In the genomic region with DNA sequence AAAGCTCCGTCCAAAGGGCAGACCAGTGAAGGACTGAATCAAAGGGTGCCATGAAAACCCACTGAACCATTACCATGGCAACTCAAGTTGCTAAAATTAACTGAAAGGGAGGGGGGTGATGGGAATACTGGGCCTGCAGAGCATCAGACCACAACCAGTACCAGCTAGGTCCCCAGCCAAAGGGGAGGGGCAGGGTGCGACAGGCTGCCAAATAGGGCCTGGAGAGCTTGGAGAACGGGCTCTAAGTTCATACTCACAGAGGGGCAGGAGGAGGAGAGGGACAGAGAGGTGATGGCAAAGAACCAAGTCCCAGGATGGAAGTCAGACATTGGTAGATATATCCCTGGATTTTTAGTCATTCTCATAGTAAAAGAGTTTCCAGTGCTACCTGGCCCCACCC, we compare ENCODE assay signal across 35 mouse cellular contexts.
DNase-seq lines count a peak whose midpoint lies in the region; ATAC-seq lines count a peak whose summit lies in the region.
"Had no signal": no experiment of that assay in that cellular context is flagged by ENCODE, and none has a peak within 500 bp of the region (broad histone marks: within the 10 kb centered on the region; RNA-seq: fewer than 3 reads in every experiment).

No protein-coding gene starts in this region.

- no peak overlapping the region for H3K4me2 ChIP-seq in hindbrain, embryonic 16.5 days (ENCODE audit: low read length)
- no peak overlapping the region for H3K4me2 ChIP-seq in hindbrain, embryonic 14.5 days (replicated peaks)
- H3K4me2 ChIP-seq in kidney, embryonic 16.5 days (replicated peaks; ENCODE audit: low read depth, low read length) = no peak overlapping the region
- H3K4me2 ChIP-seq: embryonic facial prominence, embryonic 13.5 days; forebrain, embryonic 12.5 days; heart, embryonic 12.5 days; intestine, embryonic 15.5 days; limb, embryonic 13.5 days; liver, embryonic 12.5 days; stomach, embryonic 15.5 days had no signal

- peaks cover 17% of the 10 kb centered on the region for H3K4me1 ChIP-seq in hindbrain, embryonic 16.5 days (ENCODE audit: control insufficient read depth, insufficient read depth, low read depth, low read length)
- H3K4me1 ChIP-seq in hindbrain, embryonic 14.5 days (replicated peaks; ENCODE audit: control insufficient read depth, insufficient read depth, low read length) = peaks cover 53% of the 10 kb centered on the region
- peaks cover 43% of the 10 kb centered on the region for H3K4me1 ChIP-seq in kidney, embryonic 16.5 days (ENCODE audit: insufficient read depth, low read length)

- no peaks in the 10 kb centered on the region for H3K9me3 ChIP-seq in hindbrain, embryonic 16.5 days (ENCODE audit: control insufficient read depth, low read length)
- no peaks in the 10 kb centered on the region for H3K9me3 ChIP-seq in hindbrain, embryonic 14.5 days (ENCODE audit: control insufficient read depth, low read length)
- H3K9me3 ChIP-seq in kidney, embryonic 16.5 days (ENCODE audit: low read length) = no peaks in the 10 kb centered on the region
- H3K9me3 ChIP-seq: embryonic facial prominence, embryonic 13.5 days; forebrain, embryonic 12.5 days; heart, embryonic 12.5 days; intestine, embryonic 15.5 days; limb, embryonic 13.5 days; liver, embryonic 12.5 days; midbrain, embryonic 10.5 days; stomach, embryonic 15.5 days had no signal

- H3K27ac ChIP-seq in hindbrain, embryonic 16.5 days (ENCODE audit: low read depth, low read length) = no peak overlapping the region
- no peak overlapping the region for H3K27ac ChIP-seq in hindbrain, embryonic 14.5 days
- H3K27ac ChIP-seq in kidney, embryonic 16.5 days (ENCODE audit: low read length) = no peak overlapping the region
- H3K27ac ChIP-seq: heart, adult 2 months; hindbrain, postnatal 0 days; intestine, embryonic 15.5 days; layer of hippocampus, adult 2 months; left cerebral cortex, adult 2 months; limb, embryonic 13.5 days; liver, embryonic 12.5 days; stomach, embryonic 15.5 days had no signal

- no peaks in the 10 kb centered on the region for H3K27me3 ChIP-seq in hindbrain, embryonic 16.5 days (replicated peaks; ENCODE audit: control insufficient read depth, insufficient read depth, low read length)
- H3K27me3 ChIP-seq in hindbrain, embryonic 14.5 days (ENCODE audit: control insufficient read depth, insufficient read depth, low read length) = no peaks in the 10 kb centered on the region
- no peaks in the 10 kb centered on the region for H3K27me3 ChIP-seq in kidney, embryonic 16.5 days (ENCODE audit: insufficient read depth, low read length)
- H3K27me3 ChIP-seq: CH12.LX; embryonic facial prominence, embryonic 13.5 days; forebrain, embryonic 12.5 days; heart, embryonic 12.5 days; intestine, embryonic 15.5 days; limb, embryonic 13.5 days; liver, embryonic 12.5 days; stomach, embryonic 15.5 days had no signal

- no peak overlapping the region for H3K9ac ChIP-seq in hindbrain, embryonic 16.5 days (ENCODE audit: low read depth, low read length)
- H3K9ac ChIP-seq in hindbrain, embryonic 14.5 days = no peak overlapping the region
- no peak overlapping the region for H3K9ac ChIP-seq in kidney, embryonic 16.5 days (replicated peaks; ENCODE audit: low read length)
- H3K9ac ChIP-seq: embryonic facial prominence, embryonic 13.5 days; forebrain, embryonic 12.5 days; heart, embryonic 12.5 days; intestine, embryonic 15.5 days; limb, embryonic 13.5 days; liver, embryonic 12.5 days; liver, postnatal 0 days; stomach, embryonic 15.5 days had no signal

- ATAC-seq in hindbrain, embryonic 16.5 days = peak; percentile 19; the same call in 1 of the 2 replicates
- no peak for ATAC-seq in hindbrain, embryonic 14.5 days (ENCODE audit: low FRiP score)
- ATAC-seq in kidney, embryonic 16.5 days (ENCODE audit: low FRiP score, low TSS enrichment) = no peak
- ATAC-seq: activated CD4-positive, CD25-positive, alpha-beta regulatory T cell, adult 4 months; hindbrain, postnatal 0 days; intestine, embryonic 15.5 days; liver, embryonic 12.5 days; liver, postnatal 0 days had no signal

- H3K4me3 ChIP-seq in hindbrain, embryonic 16.5 days (ENCODE audit: low read length) = no peak overlapping the region
- H3K4me3 ChIP-seq in hindbrain, embryonic 14.5 days (replicated peaks; ENCODE audit: low read length) = no peak overlapping the region
- H3K4me3 ChIP-seq in kidney, embryonic 16.5 days (ENCODE audit: low read length) = no peak overlapping the region
- H3K4me3 ChIP-seq: embryonic facial prominence, embryonic 13.5 days; forebrain, embryonic 12.5 days; heart, adult 2 months; heart, embryonic 12.5 days; intestine, embryonic 15.5 days; layer of hippocampus, adult 2 months; left cerebral cortex, adult 2 months; limb, embryonic 13.5 days; liver, embryonic 12.5 days; midbrain, embryonic 10.5 days; stomach, embryonic 15.5 days had no signal

- no peaks in the 10 kb centered on the region for H3K36me3 ChIP-seq in hindbrain, embryonic 16.5 days (ENCODE audit: control insufficient read depth, insufficient read depth, low read length)
- H3K36me3 ChIP-seq in hindbrain, embryonic 14.5 days (replicated peaks; ENCODE audit: control insufficient read depth, insufficient read depth) = no peaks in the 10 kb centered on the region
- H3K36me3 ChIP-seq in kidney, embryonic 16.5 days (ENCODE audit: insufficient read depth, low read length) = no peaks in the 10 kb centered on the region
- H3K36me3 ChIP-seq: embryonic facial prominence, embryonic 13.5 days; forebrain, embryonic 12.5 days; heart, embryonic 12.5 days; intestine, embryonic 15.5 days; limb, embryonic 13.5 days; liver, embryonic 12.5 days; midbrain, embryonic 10.5 days; stomach, embryonic 15.5 days had no signal

- DNase-seq in cerebellum, postnatal 10 days = peak; percentile 30 to 55
- DNase-seq in cerebellum, adult 11-12 months = no peak
- no peak for DNase-seq in hindbrain, embryonic 14.5 days (ENCODE audit: low spot score)
- DNase-seq in kidney, postnatal 36 days = peak; percentile 38 to 47
- peak; percentile 58 to 69 for DNase-seq in right cerebral cortex, postnatal 10 days (ENCODE audit: low spot score in 2 of 2)
- no peak for DNase-seq in right cerebral cortex, postnatal 36 days (ENCODE audit: low spot score in 2 of 2)
- DNase-seq: adrenal gland, adult 2 months; adrenal gland, postnatal 36 days; cerebellum, adult 8-10 months; cerebellum, postnatal 36 days; embryo, embryonic 11 days; gastrocnemius, postnatal 25 days; heart, adult 2 months; heart, postnatal 4 days; kidney, postnatal 10 days; liver, postnatal 0 days; lung, postnatal 14 days; right cerebral cortex, postnatal 14 days; thymus, adult 18-20 months; thymus, postnatal 25 days had no signal

- 50% methylated on average over 3 of the region's 3 CpGs for whole genome bisulfite sequencing in hindbrain, embryonic 16.5 days
- WGBS in hindbrain, embryonic 14.5 days = 61% methylated on average over 3 of the region's 3 CpGs
- 68% methylated on average over 3 of the region's 3 CpGs for WGBS in kidney, embryonic 16.5 days

Comparison
In these comparisons a context has a peak if more than half of its experiments do, and no peak if none do; other contexts are left out.
1. DNase-seq: peak in cerebellum, postnatal 10 days (2 of 2), kidney, postnatal 36 days (2 of 2) and right cerebral cortex, postnatal 10 days (2 of 2); none in cerebellum, adult 11-12 months (single experiment), hindbrain, embryonic 14.5 days (single experiment) and right cerebral cortex, postnatal 36 days (0 of 2).